Mouse (Mus musculus): ENCODE results near the gene Slamf1. TPM values are rescaled to one million over a fixed set of nuclear protein-coding genes. Genes with fewer than 3 reads are reported as not detected.

Slamf1 gene
- polyA plus RNA-seq (2012; rRNA removed), result 1.2 and 1.4 TPM in 2 replicates

DNA sequence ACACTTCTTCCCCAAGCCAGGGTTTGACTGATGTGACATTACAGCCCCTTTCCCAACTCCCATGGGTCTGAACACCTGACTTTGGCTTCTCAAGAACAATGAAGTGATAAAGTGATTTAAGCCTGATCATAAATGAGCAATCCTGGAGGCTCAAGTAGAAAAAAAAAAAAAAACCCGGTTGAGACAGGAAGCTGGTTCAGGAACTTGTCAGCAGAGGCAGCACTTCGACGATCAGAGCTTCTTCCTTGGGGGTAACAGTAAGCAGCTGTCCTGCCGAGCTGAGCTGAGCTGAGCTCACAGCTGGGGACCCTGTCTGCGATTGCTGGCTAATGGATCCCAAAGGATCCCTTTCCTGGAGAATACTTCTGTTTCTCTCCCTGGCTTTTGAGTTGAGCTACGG is at the start of gene Slamf1:
Gene Slamf1, plus strand, starts transcription at position 230 of the 400 bp plus-strand sequence.

DNA sequence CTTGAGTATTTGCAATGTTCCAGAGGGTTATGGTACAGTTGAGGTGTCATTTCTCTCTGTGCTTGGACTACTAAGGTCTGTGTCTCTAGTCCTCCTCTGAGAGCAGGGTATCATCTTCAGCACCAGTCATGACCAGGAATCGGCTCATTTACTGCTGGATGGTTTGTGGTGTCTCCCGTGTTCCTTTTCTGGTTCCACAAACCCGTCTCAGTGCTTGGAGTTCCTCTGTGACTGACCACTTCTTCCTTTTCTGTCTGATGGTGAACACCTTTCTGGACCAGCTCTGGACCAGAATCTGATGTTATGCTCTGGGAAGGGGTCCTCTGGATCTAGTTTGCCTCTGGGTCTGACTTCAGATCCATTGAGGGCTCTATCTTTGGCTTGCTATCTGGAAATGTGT is 72.6 kb downstream of the Slamf1 start, which contains the start of gene Cd84:
Gene Cd84, plus strand, starts transcription at position 210 of the 400 bp plus-strand sequence.

Other genes with a start within 250 kb of the Slamf1 start
- gene Itln1, start 231.8 kb upstream of the Slamf1 start, polyA plus RNA-seq (2012; rRNA removed), result not detected in 2 replicates
- gene Cd244a, start 207.9 kb upstream of the Slamf1 start, polyA plus RNA-seq (2012; rRNA removed), result 0.29 and 0.37 TPM in 2 replicates
- gene Ly9, start 159.7 kb upstream of the Slamf1 start, polyA plus RNA-seq (2012; rRNA removed), result 2.3 and 2.9 TPM in 2 replicates
- 2.4 and 3.0 TPM in 2 replicates for gene Slamf7, start 114.1 kb upstream of the Slamf1 start, polyA plus RNA-seq (2012; rRNA removed)
- gene Cd48, start 85.1 kb upstream of the Slamf1 start, polyA plus RNA-seq (2012; rRNA removed), result 10.5 and 12.8 TPM in 2 replicates
- gene Cd84, start 72.6 kb downstream of the Slamf1 start, polyA plus RNA-seq (2012; rRNA removed), result 6.6 and 6.7 TPM in 2 replicates
- 0.35 and 0.44 TPM in 2 replicates for gene Gm10521, start 128.5 kb downstream of the Slamf1 start, polyA plus RNA-seq (2012; rRNA removed)
- gene Slamf6, start 150.4 kb downstream of the Slamf1 start, polyA plus RNA-seq (2012; rRNA removed), result 2.2 and 3.1 TPM in 2 replicates